Mouse (Mus musculus) brain, embryonic 14.5 days (tissue): ENCODE data around the gene Cacna2d1.

Experiments used
- CTCF ChIP-seq: fragments of 200-500 bp; IDR thresholded peaks from 2 replicates; pipeline ENCODE4 v1.5.1; 2012; ENCODE audit warnings: inconsistent platforms, mild to moderate bottlenecking, moderate library complexity, borderline replicate concordance; ENCODE audit not compliant: insufficient read depth, insufficient read length; ENCODE audit errors: extremely low read depth
- POLR2A ChIP-seq: fragments of 200-500 bp; IDR thresholded peaks from 2 replicates; pipeline ENCODE4 v1.6.1; 2012; ENCODE audit warnings: mild to moderate bottlenecking, inconsistent platforms, borderline replicate concordance; ENCODE audit not compliant: poor library complexity, insufficient read depth, insufficient read length, severe bottlenecking; ENCODE audit errors: extremely low read depth

DNA sequence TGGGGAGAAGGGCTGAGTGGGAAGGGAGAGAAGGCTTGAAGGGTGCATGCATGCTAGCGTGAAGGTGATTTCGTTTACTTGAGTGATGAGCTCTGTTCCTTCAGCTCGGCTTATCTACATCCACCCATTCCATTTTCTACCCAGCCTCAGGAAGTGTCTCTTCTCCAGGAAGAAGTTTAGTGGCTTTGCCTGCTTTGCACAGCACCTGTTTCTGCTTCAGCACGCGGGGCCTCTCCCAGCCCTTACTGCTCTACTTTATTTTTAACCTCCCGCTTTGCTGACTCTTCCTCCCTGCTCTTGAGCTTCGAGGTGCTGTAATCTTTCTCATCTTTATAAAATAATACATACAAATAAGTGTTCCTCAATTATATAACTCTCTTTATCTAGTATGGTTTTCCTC, 158.0 kb downstream of the Cacna2d1 start:
- TF ChIP-seq CTCF, result no peak
- TF ChIP-seq POLR2A, result no peak
